Mouse (Mus musculus): Measurements from ENCODE around the gene D1Ertd622e.
A peak's percentile ranks its signal among the peaks of the same experiment; 100 is the strongest.
"Not testable (repeated sequence)": the region's sequence is repeated elsewhere in the genome, so short reads cannot be mapped to it uniquely, and the experiment has no call there.

D1Ertd622e gene

GRCm38 (mm10) chr1:97632545-97633256 lies 29.2 kb downstream of the D1Ertd622e start:
- no peak for DNase-seq (ENCODE audit: low spot score)

- no peak for DNase-seq (ENCODE audit: low spot score)
Measured at GRCm38 (mm10) chr1:97631843-97632470, 29.9 kb downstream of the D1Ertd622e start.

GRCm38 (mm10) chr1:97630146-97630545 lies 31.7 kb downstream of the D1Ertd622e start:
- no peak for DNase-seq (ENCODE audit: low spot score)

- DNase-seq (ENCODE audit: low spot score), result no peak
Measured at GRCm38 (mm10) chr1:97628859-97629258, 33.0 kb downstream of the D1Ertd622e start.

DNA sequence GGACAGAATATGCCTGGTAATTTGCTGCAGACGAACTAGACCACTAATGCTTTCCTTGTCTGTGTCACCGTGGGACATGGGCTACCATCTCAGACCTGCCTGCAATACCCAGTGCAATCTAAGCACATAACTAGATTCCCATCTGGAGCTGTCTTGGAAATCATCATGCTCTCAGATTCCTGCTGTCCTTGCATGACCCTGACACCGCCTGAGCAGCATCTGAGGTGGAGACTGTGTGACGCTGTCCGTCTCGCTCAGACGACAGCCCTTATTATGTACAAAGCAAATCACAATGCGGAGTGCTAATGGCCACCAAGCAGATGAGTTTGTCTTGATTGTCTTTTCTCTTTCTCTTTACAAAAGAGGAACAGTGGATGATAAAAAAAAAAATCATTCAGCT lies 33.9 kb downstream of the D1Ertd622e start:
- no peak for DNase-seq (ENCODE audit: low spot score)

GRCm38 (mm10) chr1:97625427-97625826 lies 36.4 kb downstream of the D1Ertd622e start:
- no peak for DNase-seq (ENCODE audit: low spot score)

- DNase-seq (ENCODE audit: low spot score), result no peak
Measured at GRCm38 (mm10) chr1:97624386-97624785, 37.5 kb downstream of the D1Ertd622e start.

DNA sequence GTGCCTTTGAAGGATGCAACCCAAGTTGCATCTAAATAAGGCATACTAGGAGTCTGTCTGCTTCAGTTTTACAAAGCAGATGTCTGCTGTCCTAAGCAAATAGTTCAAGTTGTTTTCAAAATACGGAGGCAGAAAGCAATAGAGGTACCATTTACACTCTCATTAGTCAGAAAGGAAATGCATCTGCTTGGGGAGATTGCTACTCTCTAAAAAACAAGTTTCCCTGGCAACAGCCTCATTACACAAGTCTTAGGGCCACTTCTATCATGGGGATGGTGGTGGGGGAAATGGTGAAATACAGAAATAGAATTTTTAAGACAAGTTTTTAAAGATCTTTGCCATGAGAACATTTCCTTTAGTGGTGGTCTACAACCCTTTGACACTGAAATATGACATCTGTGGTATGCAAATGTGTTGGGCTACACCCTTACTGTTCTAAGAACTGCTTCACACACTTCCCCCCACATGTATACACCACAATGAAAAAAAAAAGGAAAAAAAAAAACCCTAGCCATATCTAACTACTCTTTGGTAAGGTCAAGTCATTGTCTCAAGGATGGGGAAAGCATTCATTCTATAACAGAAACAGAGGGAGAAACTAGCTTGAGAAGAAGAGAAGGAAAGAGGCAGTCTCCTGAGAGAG lies 38.5 kb downstream of the D1Ertd622e start:
- peak; percentile 8 for DNase-seq (ENCODE audit: low spot score)

DNA sequence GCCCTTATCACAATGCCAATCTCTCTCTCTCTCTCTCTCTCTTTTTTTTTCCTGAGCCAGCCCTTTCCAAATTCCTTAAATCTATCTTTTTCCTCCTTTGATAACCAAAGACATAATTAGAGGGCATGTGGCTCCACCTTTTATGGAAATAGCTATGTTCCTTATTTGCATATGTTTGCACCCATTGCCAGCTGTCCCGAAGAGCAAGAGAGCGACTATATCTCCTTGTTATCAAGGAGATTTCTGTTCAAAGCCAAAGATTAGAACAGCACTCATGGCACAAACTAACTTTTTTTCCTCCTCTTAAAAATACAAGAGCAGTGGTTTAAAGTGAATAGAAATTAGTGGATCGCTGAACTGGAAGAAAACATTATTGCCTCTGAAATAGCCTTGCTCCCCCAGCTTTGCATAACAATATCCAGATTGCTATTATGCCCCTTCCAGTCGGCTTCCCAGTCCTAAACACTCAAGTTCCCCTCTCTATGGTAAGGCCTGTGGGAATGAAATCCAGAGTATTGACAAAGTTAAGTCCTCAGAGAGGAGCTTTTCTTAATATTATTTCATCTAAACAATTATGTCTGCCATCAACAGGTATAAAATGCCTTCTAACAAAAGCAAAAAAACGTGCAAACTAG lies 39.2 kb downstream of the D1Ertd622e start:
- DNase-seq (ENCODE audit: low spot score), result no peak

DNA sequence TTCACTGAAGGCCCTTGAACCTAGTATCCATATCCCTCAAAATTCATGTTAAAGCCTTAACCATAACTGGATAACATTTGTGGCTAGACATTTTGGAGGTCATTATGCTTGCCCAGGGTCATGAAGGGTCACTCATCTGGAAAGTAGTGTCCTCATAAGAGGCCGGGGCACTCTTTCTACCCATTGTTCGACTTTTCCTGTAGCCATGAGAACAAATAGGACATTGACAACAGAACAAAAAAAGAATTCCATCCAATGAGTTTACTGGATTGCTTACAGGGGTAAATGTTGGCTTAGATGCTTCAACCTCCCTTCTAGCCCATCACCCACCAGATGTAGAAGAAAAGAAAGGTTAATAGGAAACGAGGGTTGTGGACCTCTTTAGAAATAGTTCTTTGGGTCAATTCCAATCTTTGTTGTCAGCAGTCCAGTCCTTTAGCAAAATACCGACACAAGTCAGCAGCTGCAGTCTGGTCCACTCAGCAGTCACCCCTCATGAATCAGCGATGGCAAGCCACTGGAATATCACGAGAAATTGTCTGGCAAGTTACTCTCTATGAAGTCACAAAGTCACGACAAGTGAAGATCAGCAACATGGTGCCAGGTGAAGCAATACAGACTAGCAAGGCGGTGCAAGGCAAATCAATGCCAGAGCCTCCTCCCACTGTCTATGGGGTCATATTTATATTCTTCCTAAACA lies 42.1 kb downstream of the D1Ertd622e start:
- no peak for DNase-seq (ENCODE audit: low spot score)

- DNase-seq (ENCODE audit: low spot score), result no peak
Measured at GRCm38 (mm10) chr1:97615525-97615924, 46.3 kb downstream of the D1Ertd622e start.

DNA sequence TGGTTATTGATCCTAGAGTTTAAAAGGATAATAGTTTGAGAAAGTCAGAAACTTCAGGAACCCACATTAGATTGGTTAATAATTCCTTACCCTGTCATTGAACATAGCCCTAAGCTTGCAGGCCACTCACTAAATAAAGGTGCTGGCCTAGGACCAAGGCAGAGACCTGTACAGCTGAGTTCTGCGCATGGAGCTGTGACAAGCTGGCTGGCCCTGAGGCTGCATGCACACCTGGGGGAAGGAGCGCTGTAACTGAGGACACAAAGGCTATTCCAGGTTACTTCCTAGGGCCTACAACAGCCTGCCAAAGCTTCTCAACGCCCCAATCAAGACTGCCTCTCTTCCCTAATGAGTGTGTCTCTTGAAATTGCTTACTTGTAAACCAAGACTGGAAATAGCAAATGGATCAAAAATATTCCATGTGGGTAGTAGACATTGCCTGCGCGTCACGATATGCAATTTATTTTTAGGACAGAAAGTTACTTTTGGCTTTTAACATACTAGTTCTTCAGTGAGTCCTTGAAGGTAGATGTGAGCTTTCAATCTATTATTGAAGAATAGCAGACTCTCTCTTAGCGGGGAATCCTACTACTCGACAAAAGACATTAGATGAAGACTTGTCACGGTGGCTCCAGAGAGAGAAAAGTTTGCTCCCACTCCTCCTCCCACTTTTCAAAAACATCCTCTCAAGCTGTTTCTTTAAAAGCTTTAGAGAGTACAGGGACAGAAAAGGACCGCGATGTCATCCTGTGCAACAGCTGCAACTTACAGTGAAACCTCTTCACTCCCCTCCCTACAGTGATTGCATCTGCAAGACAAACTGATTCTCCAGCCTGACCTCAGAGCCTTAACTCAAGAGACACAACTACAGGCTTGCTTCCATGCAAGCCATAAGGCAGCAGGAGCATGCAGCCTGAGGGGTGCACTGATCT lies 47.1 kb downstream of the D1Ertd622e start:
- no peak for DNase-seq (ENCODE audit: low spot score)

DNA sequence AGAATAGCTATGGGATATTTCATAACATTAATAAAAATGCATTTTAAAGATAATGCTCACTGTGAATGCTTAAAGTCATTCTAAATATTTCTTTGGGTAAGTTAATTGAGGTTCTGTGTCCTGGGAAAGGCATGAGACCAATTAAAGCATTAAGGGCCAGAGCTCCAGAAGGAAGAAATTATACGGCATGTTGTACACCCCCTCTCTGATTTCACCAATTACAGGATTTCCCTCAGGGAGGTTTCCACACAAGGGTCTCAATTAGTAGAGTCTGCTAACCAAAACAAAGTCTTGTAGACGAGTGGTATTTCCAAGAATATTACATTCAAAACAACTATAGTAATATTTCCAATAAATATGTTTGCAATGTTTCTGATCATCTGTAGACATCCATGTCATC lies 50.1 kb downstream of the D1Ertd622e start:
- no peak for DNase-seq (ENCODE audit: low spot score)

DNA sequence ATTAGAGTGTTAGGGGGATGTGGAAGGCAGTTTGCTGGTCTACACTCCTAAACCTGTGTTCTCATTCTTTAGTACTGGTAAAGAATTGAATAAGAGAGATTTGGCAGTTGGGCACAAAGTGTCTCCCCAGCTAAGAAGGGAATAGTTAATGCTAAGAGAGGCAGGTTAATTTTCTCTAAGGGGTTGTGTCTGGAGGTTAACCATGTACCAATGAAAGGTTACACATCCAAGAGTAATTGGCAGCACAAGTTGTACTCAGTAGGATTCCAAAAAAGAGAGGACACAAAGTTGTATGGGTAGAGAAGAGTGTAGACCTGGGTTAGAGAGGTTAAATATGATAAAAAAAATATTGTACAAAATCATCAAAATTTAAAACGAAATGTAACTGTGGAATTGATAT lies 58.5 kb downstream of the D1Ertd622e start:
- DNase-seq (ENCODE audit: low spot score), result no peak

DNA sequence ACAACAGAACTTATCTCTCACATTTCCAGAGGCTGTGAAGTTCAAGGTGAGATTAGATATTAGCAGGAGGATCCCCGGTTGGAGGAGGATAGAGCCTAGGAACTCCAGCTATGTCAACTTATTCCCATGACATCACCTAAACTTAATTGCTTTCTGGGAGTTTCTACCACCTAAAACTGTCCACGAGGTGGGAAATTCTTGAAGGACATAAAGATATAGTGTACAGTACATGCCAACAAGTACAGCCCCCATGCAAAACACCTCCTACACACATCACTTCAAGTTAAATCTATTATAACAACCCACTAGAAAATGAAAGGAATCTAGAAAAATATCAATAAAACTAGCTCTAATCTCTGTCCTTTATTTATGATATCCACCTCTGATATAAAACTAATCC lies 61.5 kb downstream of the D1Ertd622e start:
- DNase-seq (ENCODE audit: low spot score), result no peak

- DNase-seq (ENCODE audit: low spot score), result no peak
Measured at GRCm38 (mm10) chr1:97599101-97599500, 62.8 kb downstream of the D1Ertd622e start.

DNA sequence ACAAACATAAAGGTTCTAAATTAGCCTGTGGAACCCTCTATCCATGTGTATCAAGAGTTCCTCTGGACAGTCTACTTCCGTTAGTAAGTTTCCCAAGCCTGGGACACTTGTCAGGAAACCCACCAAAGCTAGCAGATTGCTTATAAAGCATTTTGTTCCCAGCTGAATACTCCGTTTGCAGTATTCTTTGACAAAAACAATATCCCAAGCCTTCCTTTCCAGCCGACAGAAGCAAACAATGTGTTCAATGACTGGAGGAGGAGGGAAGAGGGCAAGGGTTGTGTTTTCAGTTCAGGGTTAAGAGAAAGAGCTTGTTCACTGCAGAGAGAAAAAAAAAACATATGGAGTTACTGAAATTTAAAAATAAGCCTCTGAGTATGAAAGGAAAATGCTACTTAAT lies 73.3 kb downstream of the D1Ertd622e start:
- DNase-seq (ENCODE audit: low spot score), result no peak

- no peak for DNase-seq (ENCODE audit: low spot score)
Measured at GRCm38 (mm10) chr1:97585106-97585505, 76.8 kb downstream of the D1Ertd622e start.

GRCm38 (mm10) chr1:97584171-97584570 lies 77.7 kb downstream of the D1Ertd622e start:
- no peak for DNase-seq (ENCODE audit: low spot score)

GRCm38 (mm10) chr1:97583085-97583484 lies 78.8 kb downstream of the D1Ertd622e start:
- DNase-seq (ENCODE audit: low spot score), result no peak

GRCm38 (mm10) chr1:97580680-97581079 lies 81.2 kb downstream of the D1Ertd622e start:
- not testable (repeated sequence) for DNase-seq (ENCODE audit: low spot score)

Data from T-cell, adult 2 months (primary cell).